Mouse (Mus musculus): Measurements from ENCODE around the gene Serpinc1. TPM values are rescaled to one million over a fixed set of nuclear protein-coding genes. Genes with fewer than 3 reads are reported as not detected.

The Serpinc1 gene
- total RNA-seq, 1 experiment: 0.89 TPM

DNA sequence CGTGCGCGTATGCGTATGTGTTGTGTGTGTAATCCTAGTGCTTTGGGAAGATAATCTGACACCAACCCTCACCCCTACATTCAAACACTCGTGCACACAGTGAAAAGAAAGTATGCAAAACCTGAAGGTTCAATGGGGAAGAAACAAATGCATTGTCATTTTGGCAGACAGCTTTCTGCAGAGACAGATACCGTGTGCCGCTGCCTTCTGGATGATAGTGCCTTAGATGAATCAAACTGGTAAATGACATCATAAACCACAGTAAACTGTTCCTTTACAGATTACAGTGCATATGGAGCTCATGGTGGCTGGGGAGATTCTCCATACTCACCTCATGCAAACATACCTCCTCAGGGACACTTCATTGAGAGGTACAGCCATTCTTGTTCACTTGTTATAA, 15.2 kb upstream of the Serpinc1 start:
- no peak overlapping the region for H3K4me3 ChIP-seq (ENCODE audit: insufficient read depth in 1 of 2, low read depth in 1 of 2, low read length in 2 of 2, poor library complexity in 1 of 2, severe bottlenecking in 1 of 2)
- no peaks in the 10 kb centered on the region for H3K4me1 ChIP-seq (ENCODE audit: control insufficient read depth in 2 of 2, insufficient read depth in 2 of 2, low read length in 2 of 2, poor library complexity in 1 of 2)
- H3K36me3 ChIP-seq (ENCODE audit: control insufficient read depth, insufficient read depth, low read length, poor library complexity, severe bottlenecking): peaks cover 12% of the 10 kb centered on the region
- DNase-seq (ENCODE audit: low read depth, low spot score): no peak
- H3K27ac ChIP-seq (ENCODE audit: insufficient read depth, low read depth, low read length, poor library complexity, severe bottlenecking): no peak overlapping the region
- TF ChIP-seq CHD2 (IDR thresholded peaks at IDR 0.05; ENCODE audit: low read depth, low read length) (no peak), HCFC1 (IDR thresholded peaks at IDR 0.05; ENCODE audit: borderline replicate concordance, insufficient read depth, low read length) (no peak), ZC3H11A (IDR thresholded peaks at IDR 0.05; ENCODE audit: borderline replicate concordance, low read depth, low read length) (no peak), MAFK (IDR thresholded peaks at IDR 0.05; ENCODE audit: insufficient read depth, low read depth, low read length) (no peak), ZNF384 (IDR thresholded peaks at IDR 0.05; ENCODE audit: low read depth, low read length) (no peak)
- in situ Hi-C loops (cut with MboI; ENCODE audit: low sequenced_read_pairs in 2 of 2, unreplicated experiment in 2 of 2): no loop called here
- no peak overlapping the region for H3K9ac ChIP-seq (ENCODE audit: insufficient read depth, low read depth, low read length, poor library complexity, severe bottlenecking)
- H3K9me3 ChIP-seq (ENCODE audit: control insufficient read depth, insufficient read depth, low read depth, low read length): no peaks in the 10 kb centered on the region

DNA sequence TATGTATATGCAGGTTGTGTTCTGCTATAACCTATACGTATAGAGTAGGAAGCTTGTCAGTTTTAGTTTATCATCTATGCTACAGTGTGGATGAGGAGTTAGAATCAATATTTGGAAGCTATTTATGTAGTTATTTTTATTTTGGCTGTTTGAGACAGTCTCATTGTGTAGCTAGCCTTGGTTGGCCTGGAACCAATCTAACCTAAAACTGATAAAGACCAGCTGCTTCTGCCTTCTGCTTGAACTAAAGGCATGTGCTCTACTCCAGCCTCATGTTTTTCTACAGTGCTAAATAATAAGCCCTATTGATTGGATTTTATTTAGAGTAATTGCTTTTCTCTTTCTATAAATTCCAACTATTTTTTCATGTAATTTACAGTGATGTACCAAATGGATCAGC, 11.1 kb upstream of the Serpinc1 start:
- Histone ChIP-seq H3K36me3 (ENCODE audit: control insufficient read depth, insufficient read depth, low read length, poor library complexity, severe bottlenecking) (peaks cover 10% of the 10 kb centered on the region), H3K4me3 (ENCODE audit: insufficient read depth in 1 of 2, low read depth in 1 of 2, low read length in 2 of 2, poor library complexity in 1 of 2, severe bottlenecking in 1 of 2) (no peak overlapping the region), H3K4me1 (ENCODE audit: control insufficient read depth in 2 of 2, insufficient read depth in 2 of 2, low read length in 2 of 2, poor library complexity in 1 of 2) (no peaks in the 10 kb centered on the region), H3K9me3 (ENCODE audit: control insufficient read depth, insufficient read depth, low read depth, low read length) (no peaks in the 10 kb centered on the region), H3K27ac (ENCODE audit: insufficient read depth, low read depth, low read length, poor library complexity, severe bottlenecking) (no peak overlapping the region), H3K9ac (ENCODE audit: insufficient read depth, low read depth, low read length, poor library complexity, severe bottlenecking) (no peak overlapping the region)
- in situ Hi-C loops (cut with MboI; ENCODE audit: low sequenced_read_pairs in 2 of 2, unreplicated experiment in 2 of 2): no loop called here
- no peak for TF ChIP-seq ZC3H11A (IDR thresholded peaks at IDR 0.05; ENCODE audit: borderline replicate concordance, low read depth, low read length)
- TF ChIP-seq HCFC1 (IDR thresholded peaks at IDR 0.05; ENCODE audit: borderline replicate concordance, insufficient read depth, low read length): no peak
- TF ChIP-seq ZNF384 (IDR thresholded peaks at IDR 0.05; ENCODE audit: low read depth, low read length): no peak
- no peak for TF ChIP-seq MAFK (IDR thresholded peaks at IDR 0.05; ENCODE audit: insufficient read depth, low read depth, low read length)
- no peak for TF ChIP-seq CHD2 (IDR thresholded peaks at IDR 0.05; ENCODE audit: low read depth, low read length)
- no peak for DNase-seq (ENCODE audit: low read depth, low spot score)

DNA sequence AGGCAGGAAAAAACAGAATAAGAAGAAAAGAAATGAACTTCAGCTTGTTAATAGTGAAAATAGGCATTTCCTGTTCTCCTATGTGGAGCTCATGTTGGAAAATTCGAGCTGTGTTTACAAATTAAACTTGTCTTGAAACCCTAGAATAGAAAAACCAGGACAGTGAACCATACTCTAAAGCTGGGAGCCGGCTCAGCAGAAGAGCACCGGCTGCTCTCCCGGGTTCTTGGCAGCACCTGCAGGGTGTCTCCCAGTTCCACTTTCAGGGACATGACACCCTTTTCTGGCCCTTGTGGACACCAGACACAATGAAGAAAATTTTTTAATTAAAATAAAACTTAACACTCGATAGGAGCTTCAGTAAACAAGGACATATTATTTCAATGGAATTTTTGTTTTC, 9.7 kb upstream of the Serpinc1 start:
- Histone ChIP-seq H3K9ac (ENCODE audit: insufficient read depth, low read depth, low read length, poor library complexity, severe bottlenecking) (no peak overlapping the region), H3K27ac (ENCODE audit: insufficient read depth, low read depth, low read length, poor library complexity, severe bottlenecking) (no peak overlapping the region), H3K9me3 (ENCODE audit: control insufficient read depth, insufficient read depth, low read depth, low read length) (no peaks in the 10 kb centered on the region), H3K4me1 (ENCODE audit: control insufficient read depth in 2 of 2, insufficient read depth in 2 of 2, low read length in 2 of 2, poor library complexity in 1 of 2) (no peaks in the 10 kb centered on the region), H3K4me3 (ENCODE audit: insufficient read depth in 1 of 2, low read depth in 1 of 2, low read length in 2 of 2, poor library complexity in 1 of 2, severe bottlenecking in 1 of 2) (no peak overlapping the region), H3K36me3 (ENCODE audit: control insufficient read depth, insufficient read depth, low read length, poor library complexity, severe bottlenecking) (peaks cover 4% of the 10 kb centered on the region)
- DNase-seq (ENCODE audit: low read depth, low spot score): no peak
- in situ Hi-C loops (cut with MboI; ENCODE audit: low sequenced_read_pairs in 2 of 2, unreplicated experiment in 2 of 2): no loop called here
- no peak for TF ChIP-seq ZC3H11A (IDR thresholded peaks at IDR 0.05; ENCODE audit: borderline replicate concordance, low read depth, low read length)
- TF ChIP-seq MAFK (IDR thresholded peaks at IDR 0.05; ENCODE audit: insufficient read depth, low read depth, low read length): no peak
- TF ChIP-seq HCFC1 (IDR thresholded peaks at IDR 0.05; ENCODE audit: borderline replicate concordance, insufficient read depth, low read length): no peak
- no peak for TF ChIP-seq ZNF384 (IDR thresholded peaks at IDR 0.05; ENCODE audit: low read depth, low read length)

DNA sequence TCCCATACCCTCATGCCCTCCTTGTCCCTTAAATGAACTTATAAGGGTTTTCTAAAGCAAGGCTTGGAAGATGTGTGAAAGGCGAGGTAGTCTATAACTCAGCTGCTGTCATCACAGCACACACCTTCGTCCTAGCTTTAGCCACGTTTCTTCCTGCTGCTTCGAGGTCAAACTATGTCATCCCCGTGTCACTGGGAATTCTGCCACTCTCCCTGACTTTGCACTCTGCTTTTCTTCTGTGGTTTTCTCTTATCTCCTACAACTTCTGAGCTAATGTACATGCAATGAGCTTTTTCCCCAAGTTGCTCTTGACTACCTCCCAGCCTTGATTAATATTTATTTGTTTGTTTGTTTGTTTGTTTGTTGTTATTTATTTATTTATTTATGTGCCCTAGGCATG, 1.6 kb downstream of the Serpinc1 start:
- H3K4me1 ChIP-seq (ENCODE audit: control insufficient read depth in 2 of 2, insufficient read depth in 2 of 2, low read length in 2 of 2, poor library complexity in 1 of 2): no peaks in the 10 kb centered on the region
- in situ Hi-C loops (cut with MboI; ENCODE audit: low sequenced_read_pairs in 2 of 2, unreplicated experiment in 2 of 2): no loop called here
- H3K36me3 ChIP-seq (ENCODE audit: control insufficient read depth, insufficient read depth, low read length, poor library complexity, severe bottlenecking): no peaks in the 10 kb centered on the region
- H3K27ac ChIP-seq (ENCODE audit: insufficient read depth, low read depth, low read length, poor library complexity, severe bottlenecking): no peak overlapping the region
- no peak overlapping the region for H3K9ac ChIP-seq (ENCODE audit: insufficient read depth, low read depth, low read length, poor library complexity, severe bottlenecking)
- H3K9me3 ChIP-seq (ENCODE audit: control insufficient read depth, insufficient read depth, low read depth, low read length): no peaks in the 10 kb centered on the region
- H3K4me3 ChIP-seq (ENCODE audit: insufficient read depth in 1 of 2, low read depth in 1 of 2, low read length in 2 of 2, poor library complexity in 1 of 2, severe bottlenecking in 1 of 2): no peak overlapping the region
- TF ChIP-seq ZNF384 (IDR thresholded peaks at IDR 0.05; ENCODE audit: low read depth, low read length) (no peak), CHD2 (IDR thresholded peaks at IDR 0.05; ENCODE audit: low read depth, low read length) (no peak), MAFK (IDR thresholded peaks at IDR 0.05; ENCODE audit: insufficient read depth, low read depth, low read length) (no peak), HCFC1 (IDR thresholded peaks at IDR 0.05; ENCODE audit: borderline replicate concordance, insufficient read depth, low read length) (no peak), ZC3H11A (IDR thresholded peaks at IDR 0.05; ENCODE audit: borderline replicate concordance, low read depth, low read length) (no peak)
- DNase-seq (ENCODE audit: low read depth, low spot score): no peak
